Mouse (Mus musculus) thymus, postnatal 10 days (tissue): ENCODE data around the gene Avpr1b.

Experiments used
- DNase-seq, 2 experiments: peaks; one replicate each; pipeline ENCODE4 v3.0.0; 2021; ENCODE audit warnings: low spot score in 2 of 2

Gene Avpr1b

DNA sequence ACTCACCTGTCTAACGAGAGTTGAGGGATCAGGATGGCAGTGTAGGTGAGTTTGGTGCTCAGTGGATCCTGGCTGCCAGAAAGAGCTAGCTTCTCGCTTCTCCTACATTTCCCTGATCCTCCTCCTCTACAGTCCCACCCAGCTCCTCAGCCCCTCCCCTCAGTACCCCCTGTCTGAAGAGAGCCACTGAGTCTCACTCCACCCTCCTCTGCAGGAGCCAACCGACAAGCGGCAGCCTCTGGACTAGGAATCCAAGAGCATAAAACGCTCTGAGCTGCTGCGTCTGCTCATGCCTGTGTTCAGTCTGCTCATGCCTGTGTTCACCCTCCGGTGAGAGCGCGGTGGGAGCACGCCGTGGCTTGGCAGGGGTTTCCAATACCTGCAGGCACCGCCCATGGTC lies at the start of gene Avpr1b:
Gene Avpr1b, plus strand, starts transcription at position 335 of the 400 bp plus-strand sequence.
- no peak for DNase-seq

DNA sequence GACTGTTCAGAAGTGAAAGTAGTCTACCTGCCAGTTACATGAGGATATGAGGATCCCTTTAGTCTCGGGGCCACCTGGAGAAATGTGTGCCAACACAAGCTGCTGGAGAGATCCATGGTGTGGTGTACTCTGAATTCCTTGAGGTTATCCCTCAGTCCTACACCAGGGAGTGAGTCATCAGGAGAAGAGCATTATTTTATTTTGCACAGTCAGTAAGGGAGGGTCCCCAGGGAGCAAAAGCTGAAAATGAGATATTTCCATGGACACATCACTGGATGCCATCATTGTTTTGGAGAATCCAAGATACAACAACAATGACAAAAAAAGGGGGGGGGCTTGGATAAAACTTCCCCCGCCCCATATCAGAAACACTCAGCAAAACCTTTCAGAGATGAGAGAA lies 47.1 kb upstream of the Avpr1b start:
- DNase-seq = no peak

- no peak for DNase-seq
Observed at GRCm38 (mm10) chr1:131553428-131553827, 45.6 kb upstream of the Avpr1b start.

- DNase-seq = peak; percentile 59 to 83
Observed at GRCm38 (mm10) chr1:131555042-131555812, 43.8 kb upstream of the Avpr1b start.

DNA sequence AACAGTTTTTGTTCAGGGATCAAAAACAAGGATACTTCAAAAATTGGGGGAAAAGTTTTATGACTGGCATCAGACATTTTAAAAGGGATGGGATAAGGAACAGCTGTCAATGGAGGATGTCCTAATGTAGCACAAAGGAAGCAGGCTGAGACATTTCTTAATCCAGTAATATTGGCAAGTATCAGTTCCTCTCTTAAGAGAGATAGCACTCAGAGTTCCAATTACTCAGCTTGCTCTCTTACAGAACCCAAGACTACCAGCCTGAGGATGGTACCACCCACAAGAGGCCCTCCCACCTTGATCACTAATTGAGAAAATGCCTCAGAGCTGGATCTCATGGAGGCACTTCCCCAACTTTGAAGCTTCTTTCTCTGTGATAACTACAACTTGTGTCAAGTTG lies 38.5 kb upstream of the Avpr1b start:
- DNase-seq = no peak

DNA sequence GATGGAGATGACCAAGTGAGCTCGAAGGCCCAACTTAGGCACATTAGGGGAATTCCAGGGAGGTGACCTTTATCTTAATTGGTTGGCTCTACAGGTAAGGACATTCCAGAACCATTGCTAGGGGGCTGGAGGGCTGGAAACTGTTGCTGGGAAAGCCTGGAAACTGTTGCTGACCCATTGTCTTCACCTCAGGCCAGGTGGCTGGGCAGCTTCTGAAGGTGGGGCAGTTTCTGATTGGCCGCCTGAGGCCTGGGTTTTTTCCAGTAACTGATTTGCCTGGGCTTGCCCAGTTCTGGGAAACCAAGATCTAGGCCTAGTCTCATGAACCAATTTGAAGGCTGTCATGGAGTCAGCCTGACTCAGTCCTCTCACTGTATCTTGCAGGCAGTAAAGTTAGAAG lies 37.0 kb upstream of the Avpr1b start:
- DNase-seq = no peak

DNA sequence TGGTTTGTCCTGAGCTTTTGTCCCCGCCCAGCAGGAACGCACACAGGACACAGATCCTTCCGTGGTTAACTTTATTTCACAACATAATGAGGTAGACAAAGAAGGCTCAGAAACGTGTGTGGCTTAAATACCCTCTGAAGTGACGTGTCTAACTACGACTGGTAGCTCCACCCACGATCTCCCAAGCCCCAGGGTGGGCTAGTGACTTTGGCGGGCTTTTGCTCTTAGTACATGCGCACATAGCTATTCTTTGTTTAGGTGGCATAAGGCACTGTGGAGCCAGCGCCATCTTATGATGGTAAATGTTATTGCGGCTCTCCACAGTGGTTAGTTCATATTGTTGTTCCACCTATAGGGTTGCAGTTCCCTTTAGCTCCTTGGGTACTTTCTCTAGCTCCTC lies 33.0 kb upstream of the Avpr1b start:
- peak; percentile 60 to 63 for DNase-seq

- no peak for DNase-seq
Observed at GRCm38 (mm10) chr1:131569721-131570120, 29.3 kb upstream of the Avpr1b start.

DNA sequence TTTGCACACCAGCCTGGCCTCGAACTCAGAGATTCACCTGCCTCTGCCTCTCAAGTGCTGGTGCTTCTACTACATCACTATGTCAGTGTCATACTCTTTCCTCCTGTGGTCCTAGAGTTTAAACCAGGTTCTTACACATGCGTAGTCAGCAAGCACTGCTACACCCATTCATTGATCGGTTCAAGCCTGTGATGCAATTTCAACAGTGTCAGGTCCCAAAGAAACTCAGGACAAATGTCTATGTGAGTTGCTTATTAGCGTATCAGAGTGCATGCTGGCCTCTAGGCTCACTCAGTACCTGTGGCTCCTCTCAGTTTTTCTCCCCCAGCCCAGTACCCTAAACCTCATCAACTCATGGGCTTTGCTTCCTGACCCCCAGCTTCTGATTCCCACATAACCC lies 28.6 kb upstream of the Avpr1b start:
- DNase-seq = no peak

DNA sequence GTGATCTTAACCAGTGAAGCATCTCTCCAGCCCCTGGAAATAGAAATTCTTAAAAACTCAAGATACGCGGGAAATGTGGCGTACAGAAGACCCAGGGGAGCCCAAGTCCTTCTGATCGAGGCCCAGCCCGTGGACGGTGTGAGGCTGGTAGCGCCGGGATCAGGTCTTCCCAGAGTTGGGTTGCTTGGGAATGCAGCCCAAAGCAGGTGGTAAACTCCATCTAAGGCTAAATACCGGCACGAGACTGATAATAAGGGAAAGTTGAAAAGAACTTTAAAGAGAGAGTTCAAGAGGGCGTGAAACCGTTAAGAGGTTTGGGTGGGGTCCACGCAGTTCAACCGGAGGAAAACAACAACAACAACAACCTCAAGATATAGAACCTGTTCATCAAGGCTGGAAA lies 25.3 kb upstream of the Avpr1b start:
- peak; percentile 11 to 32 for DNase-seq

GRCm38 (mm10) chr1:131578943-131579680 lies 19.9 kb upstream of the Avpr1b start:
- no peak for DNase-seq

- no peak for DNase-seq
Observed at GRCm38 (mm10) chr1:131580389-131580788, 18.6 kb upstream of the Avpr1b start.

DNA sequence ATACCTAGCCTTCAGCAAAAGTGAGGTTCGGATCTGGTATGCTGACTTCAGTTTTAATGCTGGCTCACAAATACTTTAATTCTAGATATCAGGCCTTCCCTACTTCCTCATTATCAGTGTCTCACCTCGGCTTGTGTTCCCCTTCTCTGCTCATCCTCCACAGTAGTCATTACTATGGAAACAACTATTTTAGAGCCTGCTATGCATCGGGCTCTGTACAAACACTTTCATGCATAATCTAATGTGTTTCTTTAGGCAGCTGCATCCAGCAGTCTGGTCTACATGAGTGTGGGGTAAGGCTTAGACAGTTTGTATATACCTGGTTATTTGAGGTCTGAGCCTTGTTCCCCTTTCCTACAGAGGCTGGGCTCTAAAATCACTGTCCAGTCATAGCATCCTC lies 15.4 kb upstream of the Avpr1b start:
- DNase-seq = no peak

DNA sequence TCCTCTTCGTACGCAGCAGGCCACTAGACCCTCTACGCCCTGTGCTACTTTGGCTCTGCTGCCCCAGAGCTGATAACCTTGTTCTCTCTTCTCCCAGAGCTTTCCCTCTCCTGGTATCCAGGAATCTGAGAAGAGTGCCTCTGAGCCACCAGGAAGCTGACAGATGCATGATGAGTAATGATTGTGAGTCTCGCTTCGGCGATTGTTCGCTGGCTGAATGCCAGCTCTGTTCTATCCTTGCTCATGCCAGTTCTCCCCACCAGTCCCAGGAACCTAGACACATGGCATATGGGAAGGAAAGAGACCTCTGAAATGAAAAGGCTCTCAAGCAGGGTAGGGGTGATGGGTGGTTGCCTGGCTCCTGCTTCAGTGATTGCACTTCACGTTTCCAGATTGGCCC lies 12.2 kb upstream of the Avpr1b start:
- DNase-seq = no peak

- DNase-seq = peak in 1 of 2 experiments; percentile 21
Observed at GRCm38 (mm10) chr1:131600314-131600713, 1.3 kb downstream of the Avpr1b start.

- DNase-seq = no peak
Observed at GRCm38 (mm10) chr1:131606719-131607118, 7.7 kb downstream of the Avpr1b start.

GRCm38 (mm10) chr1:131612556-131613155 lies 13.6 kb downstream of the Avpr1b start:
- peak; percentile 10 to 44 for DNase-seq

GRCm38 (mm10) chr1:131613361-131614133 lies 14.5 kb downstream of the Avpr1b start:
- peak; percentile 67 to 91 for DNase-seq

DNA sequence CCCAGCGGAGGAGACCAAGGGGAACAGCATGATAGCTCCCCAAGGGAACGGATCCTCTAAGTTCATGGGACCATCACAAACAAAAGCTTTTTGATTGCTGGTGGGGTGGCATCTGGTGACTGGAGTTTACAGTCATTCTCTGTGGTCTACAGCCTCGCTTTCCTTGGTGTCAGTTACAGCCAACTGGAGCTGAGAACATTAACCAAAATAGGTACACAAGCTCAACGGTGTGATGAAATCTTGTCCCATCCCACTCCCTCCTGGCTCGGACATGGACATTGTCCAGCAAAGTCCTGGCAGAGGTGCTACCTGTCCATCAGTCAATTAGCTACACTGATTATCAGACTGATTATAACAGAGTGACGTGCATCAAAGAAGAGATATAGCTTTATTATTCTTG lies 15.6 kb downstream of the Avpr1b start:
- no peak for DNase-seq

DNA sequence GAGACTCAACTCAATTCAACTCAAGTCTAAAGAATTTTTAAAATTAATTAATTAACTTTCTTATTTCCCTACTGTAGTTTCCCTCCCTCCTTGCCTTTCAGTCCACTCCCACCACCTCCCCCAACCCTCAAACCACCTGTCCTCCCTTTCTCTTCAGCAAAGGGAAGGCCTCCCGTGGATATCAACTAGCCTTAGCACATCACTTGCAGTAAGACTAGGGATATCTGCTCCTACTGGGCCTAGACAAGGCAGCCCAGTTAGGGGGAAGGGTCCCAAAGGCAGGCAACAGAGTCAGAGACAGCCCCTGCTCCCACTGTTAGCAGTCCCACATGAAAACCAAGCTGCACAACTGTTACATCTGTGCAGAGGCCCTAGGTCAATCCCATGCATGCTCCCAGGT lies 17.1 kb downstream of the Avpr1b start:
- DNase-seq = no peak

DNA sequence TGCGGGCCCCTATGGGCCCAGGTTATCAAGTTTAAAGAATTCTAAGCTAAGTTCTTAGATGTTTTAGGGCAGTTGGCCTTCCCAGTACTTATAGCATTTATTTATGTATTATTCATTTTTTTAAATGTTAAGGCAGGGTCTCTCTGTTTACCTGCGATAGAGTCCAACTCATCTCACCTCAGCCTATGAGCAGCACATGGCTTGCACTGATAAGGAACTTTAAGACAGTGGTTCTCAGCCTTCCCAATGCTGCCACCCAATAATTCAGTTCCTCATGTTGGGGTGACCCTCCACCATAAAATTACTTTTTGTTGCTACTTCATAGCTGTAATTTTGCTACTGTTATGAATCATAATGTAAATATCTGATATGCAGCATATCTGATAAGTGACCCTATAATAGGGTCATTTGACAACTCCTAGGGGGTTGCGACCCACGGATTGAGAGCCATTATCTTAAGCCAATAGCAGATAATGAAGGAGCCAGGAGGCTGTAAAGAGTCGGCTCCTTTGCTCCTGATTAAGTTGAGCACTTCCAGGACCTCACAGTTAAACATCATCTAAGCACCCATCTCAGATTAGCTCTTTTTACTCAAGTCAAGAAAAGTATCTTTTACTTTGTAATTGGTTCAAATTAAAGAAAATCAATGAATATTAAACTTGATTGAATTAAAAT lies 17.6 kb downstream of the Avpr1b start:
- DNase-seq = no peak
